Mouse (Mus musculus): ENCODE results near the gene Flnb. TPM values are rescaled to one million over a fixed set of nuclear protein-coding genes. Genes with fewer than 3 reads are reported as not detected.

Flnb gene
- polyA plus RNA-seq, 1 experiment from 2014 or later = 11.2 TPM

- Histone ChIP-seq H3K27ac (replicated peaks in 1 of 2; ENCODE audit: control insufficient read depth in 1 of 2, insufficient read depth in 1 of 2, low read depth in 2 of 2, low read length in 2 of 2) (no peak overlapping the region), H3K4me2 (ENCODE audit: low read length) (no peak overlapping the region), H3K4me3 (ENCODE audit: control insufficient read depth in 1 of 2, insufficient read depth in 1 of 2, low read depth in 1 of 2, low read length in 2 of 2) (no peak overlapping the region), H3K4me1 (ENCODE audit: control insufficient read depth in 2 of 2, insufficient read depth in 2 of 2, low read length in 2 of 2) (no peaks in the 10 kb centered on the region), H3K36me3 (ENCODE audit: control insufficient read depth, insufficient read depth, low read length) (no peaks in the 10 kb centered on the region), H3K27me3 (ENCODE audit: control insufficient read depth, insufficient read depth, low read length) (no peaks in the 10 kb centered on the region), H3K9ac (ENCODE audit: low read length) (no peak overlapping the region), H3K9me3 (ENCODE audit: control insufficient read depth, low read length) (0 out of 2 replicates have a peak, but pooled peaks cover 3% of the 10 kb centered on the region)
- no peak for ATAC-seq (ENCODE audit: insufficient number of reproducible peaks, insufficient read depth, low FRiP score, low read depth)
Observed at GRCm38 (mm10) chr14:7800611-7801010, 17.1 kb upstream of the Flnb start.

- 9% methylated on average over 4 of the region's 4 CpGs for WGBS
- H3K4me3 ChIP-seq (ENCODE audit: control insufficient read depth in 1 of 2, insufficient read depth in 1 of 2, low read depth in 1 of 2, low read length in 2 of 2) = no peak overlapping the region
Observed at GRCm38 (mm10) chr14:7801831-7802230, 15.9 kb upstream of the Flnb start.

GRCm38 (mm10) chr14:7803874-7804557 lies 13.7 kb upstream of the Flnb start:
- no peaks in the 10 kb centered on the region for H3K36me3 ChIP-seq (ENCODE audit: control insufficient read depth, insufficient read depth, low read length)
- no peak for ATAC-seq (ENCODE audit: insufficient number of reproducible peaks, insufficient read depth, low FRiP score, low read depth)
- 50% methylated on average over 4 of the region's 4 CpGs for WGBS

More at GRCm38 (mm10) chr14:7801831-7802230, 15.9 kb upstream of the Flnb start:
- H3K36me3 ChIP-seq (ENCODE audit: control insufficient read depth, insufficient read depth, low read length) = no peaks in the 10 kb centered on the region
- no peak for ATAC-seq (ENCODE audit: insufficient number of reproducible peaks, insufficient read depth, low FRiP score, low read depth)
- no peak overlapping the region for H3K27ac ChIP-seq (replicated peaks in 1 of 2; ENCODE audit: control insufficient read depth in 1 of 2, insufficient read depth in 1 of 2, low read depth in 2 of 2, low read length in 2 of 2)
- no peaks in the 10 kb centered on the region for H3K27me3 ChIP-seq (ENCODE audit: control insufficient read depth, insufficient read depth, low read length)
- no peak overlapping the region for H3K4me2 ChIP-seq (ENCODE audit: low read length)
- 0 out of 2 replicates have a peak, but pooled peaks cover 3% of the 10 kb centered on the region for H3K9me3 ChIP-seq (ENCODE audit: control insufficient read depth, low read length)
- no peaks in the 10 kb centered on the region for H3K4me1 ChIP-seq (ENCODE audit: control insufficient read depth in 2 of 2, insufficient read depth in 2 of 2, low read length in 2 of 2)
- H3K9ac ChIP-seq (ENCODE audit: low read length) = no peak overlapping the region

DNA sequence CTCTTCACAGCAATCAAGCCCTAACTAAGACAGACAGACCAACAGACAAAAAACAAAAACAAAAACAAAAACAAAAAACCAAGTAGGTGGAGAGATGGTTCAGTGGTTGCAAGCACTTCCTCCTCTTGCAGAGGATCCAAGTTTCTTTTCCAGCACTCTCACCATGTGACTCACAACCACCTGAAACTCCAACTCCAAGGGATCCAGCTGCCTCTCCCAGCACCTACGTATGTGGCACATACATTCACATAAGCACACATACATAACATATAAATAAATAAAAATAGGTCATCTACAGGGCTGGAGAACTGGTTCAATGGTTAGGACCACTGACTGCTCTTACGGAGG lies 13.2 kb upstream of the Flnb start:
- 91% methylated on average over 2 of the region's 2 CpGs for WGBS
- H3K27ac ChIP-seq (replicated peaks in 1 of 2; ENCODE audit: control insufficient read depth in 1 of 2, insufficient read depth in 1 of 2, low read depth in 2 of 2, low read length in 2 of 2) = no peak overlapping the region
- no peak overlapping the region for H3K4me3 ChIP-seq (ENCODE audit: control insufficient read depth in 1 of 2, insufficient read depth in 1 of 2, low read depth in 1 of 2, low read length in 2 of 2)
- no peak for ATAC-seq (ENCODE audit: insufficient number of reproducible peaks, insufficient read depth, low FRiP score, low read depth)
- H3K36me3 ChIP-seq (ENCODE audit: control insufficient read depth, insufficient read depth, low read length) = no peaks in the 10 kb centered on the region
- H3K27me3 ChIP-seq (ENCODE audit: control insufficient read depth, insufficient read depth, low read length) = no peaks in the 10 kb centered on the region
- H3K9ac ChIP-seq (ENCODE audit: low read length) = no peak overlapping the region
- H3K4me2 ChIP-seq (ENCODE audit: low read length) = no peak overlapping the region
- peaks cover 4 to 12% of the 10 kb centered on the region in 2 experiments; a peak in 3 of 4 replicates for H3K4me1 ChIP-seq (ENCODE audit: control insufficient read depth in 2 of 2, insufficient read depth in 2 of 2, low read length in 2 of 2)
- H3K9me3 ChIP-seq (ENCODE audit: control insufficient read depth, low read length) = 0 out of 2 replicates have a peak, but pooled peaks cover 3% of the 10 kb centered on the region

More at GRCm38 (mm10) chr14:7803874-7804557, 13.7 kb upstream of the Flnb start:
- Histone ChIP-seq H3K9me3 (ENCODE audit: control insufficient read depth, low read length) (0 out of 2 replicates have a peak, but pooled peaks cover 3% of the 10 kb centered on the region), H3K27me3 (ENCODE audit: control insufficient read depth, insufficient read depth, low read length) (no peaks in the 10 kb centered on the region), H3K4me2 (ENCODE audit: low read length) (no peak overlapping the region), H3K4me1 (ENCODE audit: control insufficient read depth in 2 of 2, insufficient read depth in 2 of 2, low read length in 2 of 2) (peaks cover 0 to 9% of the 10 kb centered on the region in 2 experiments; a peak in 2 of 4 replicates), H3K27ac (replicated peaks in 1 of 2; ENCODE audit: control insufficient read depth in 1 of 2, insufficient read depth in 1 of 2, low read depth in 2 of 2, low read length in 2 of 2) (no peak overlapping the region), H3K9ac (ENCODE audit: low read length) (no peak overlapping the region), H3K4me3 (ENCODE audit: control insufficient read depth in 1 of 2, insufficient read depth in 1 of 2, low read depth in 1 of 2, low read length in 2 of 2) (no peak overlapping the region)

DNA sequence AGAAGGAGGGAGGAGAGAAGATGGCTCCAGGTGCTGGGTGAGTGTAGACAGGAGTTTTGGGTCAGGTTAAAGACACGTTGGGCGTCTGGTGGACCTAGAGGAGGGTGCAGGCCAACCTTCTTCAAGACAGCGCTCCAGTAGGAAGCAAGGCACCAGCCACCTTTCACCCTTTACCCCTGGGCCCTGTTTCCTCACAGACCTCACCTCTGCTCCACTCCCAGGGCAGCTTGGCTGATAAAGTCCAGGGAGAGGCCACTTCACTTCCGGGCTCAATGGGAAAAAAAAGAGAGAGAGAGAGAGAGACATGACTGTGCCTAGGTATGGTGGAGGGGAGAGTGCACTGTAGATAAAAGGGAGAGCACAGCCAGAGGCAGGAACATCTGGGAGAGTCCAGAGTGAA lies 10.0 kb upstream of the Flnb start:
- ATAC-seq (ENCODE audit: insufficient number of reproducible peaks, insufficient read depth, low FRiP score, low read depth) = no peak
- H3K27ac ChIP-seq (replicated peaks in 1 of 2; ENCODE audit: control insufficient read depth in 1 of 2, insufficient read depth in 1 of 2, low read depth in 2 of 2, low read length in 2 of 2) = no peak overlapping the region

DNA sequence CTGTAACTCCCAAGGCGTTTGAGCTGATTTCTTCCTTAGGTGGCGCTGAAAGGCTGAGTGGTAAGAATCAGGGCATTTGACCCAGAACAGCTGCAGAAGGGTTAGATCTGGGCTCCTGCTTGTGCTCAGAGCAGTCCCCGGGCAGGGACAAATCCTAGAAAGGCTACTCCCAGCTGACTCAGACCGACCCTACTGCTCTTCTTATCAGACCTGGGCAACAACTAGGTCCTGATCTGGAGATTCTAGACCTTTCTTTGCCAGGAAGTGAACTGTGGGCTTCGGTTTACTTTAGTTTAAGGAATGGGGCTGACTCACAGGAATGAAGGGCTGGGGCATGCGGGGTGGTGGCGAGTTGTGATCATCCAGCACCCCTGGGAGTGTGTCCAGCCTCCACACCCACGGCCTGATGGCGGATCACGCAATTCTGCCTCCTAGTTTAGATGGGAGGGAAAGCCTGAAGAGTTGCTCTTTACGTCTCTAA lies 9.2 kb upstream of the Flnb start:
- H3K9me3 ChIP-seq (ENCODE audit: control insufficient read depth, low read length) = 0 out of 2 replicates have a peak, but pooled peaks cover 3% of the 10 kb centered on the region
- no peaks in the 10 kb centered on the region for H3K27me3 ChIP-seq (ENCODE audit: control insufficient read depth, insufficient read depth, low read length)
- peaks cover 6 to 17% of the 10 kb centered on the region in 2 experiments; a peak in 3 of 4 replicates for H3K4me1 ChIP-seq (ENCODE audit: control insufficient read depth in 2 of 2, insufficient read depth in 2 of 2, low read length in 2 of 2)
- H3K9ac ChIP-seq (ENCODE audit: low read length) = no peak overlapping the region
- no peaks in the 10 kb centered on the region for H3K36me3 ChIP-seq (ENCODE audit: control insufficient read depth, insufficient read depth, low read length)
- no peak overlapping the region for H3K4me3 ChIP-seq (ENCODE audit: control insufficient read depth in 1 of 2, insufficient read depth in 1 of 2, low read depth in 1 of 2, low read length in 2 of 2)
- no peak overlapping the region for H3K4me2 ChIP-seq (ENCODE audit: low read length)
- WGBS = 48% methylated on average over 11 of the region's 11 CpGs
- no peak for ATAC-seq (ENCODE audit: insufficient number of reproducible peaks, insufficient read depth, low FRiP score, low read depth)
- H3K27ac ChIP-seq (replicated peaks in 1 of 2; ENCODE audit: control insufficient read depth in 1 of 2, insufficient read depth in 1 of 2, low read depth in 2 of 2, low read length in 2 of 2) = no peak overlapping the region

More for the DNA sequence above, 10.0 kb upstream of the Flnb start:
- Histone ChIP-seq H3K27me3 (ENCODE audit: control insufficient read depth, insufficient read depth, low read length) (no peaks in the 10 kb centered on the region), H3K9ac (ENCODE audit: low read length) (no peak overlapping the region), H3K4me2 (ENCODE audit: low read length) (no peak overlapping the region), H3K4me3 (ENCODE audit: control insufficient read depth in 1 of 2, insufficient read depth in 1 of 2, low read depth in 1 of 2, low read length in 2 of 2) (no peak overlapping the region), H3K9me3 (ENCODE audit: control insufficient read depth, low read length) (0 out of 2 replicates have a peak, but pooled peaks cover 3% of the 10 kb centered on the region), H3K4me1 (ENCODE audit: control insufficient read depth in 2 of 2, insufficient read depth in 2 of 2, low read length in 2 of 2) (peaks cover 5 to 16% of the 10 kb centered on the region in 2 experiments; a peak in 3 of 4 replicates), H3K36me3 (ENCODE audit: control insufficient read depth, insufficient read depth, low read length) (no peaks in the 10 kb centered on the region)
- 40% methylated on average over 4 of the region's 4 CpGs for WGBS

- Histone ChIP-seq H3K9me3 (ENCODE audit: control insufficient read depth, low read length) (0 out of 2 replicates have a peak, but pooled peaks cover 3% of the 10 kb centered on the region), H3K4me2 (ENCODE audit: low read length) (no peak overlapping the region), H3K4me3 (ENCODE audit: control insufficient read depth in 1 of 2, insufficient read depth in 1 of 2, low read depth in 1 of 2, low read length in 2 of 2) (no peak overlapping the region), H3K4me1 (ENCODE audit: control insufficient read depth in 2 of 2, insufficient read depth in 2 of 2, low read length in 2 of 2) (peaks cover 9 to 17% of the 10 kb centered on the region in 2 experiments; a peak in 3 of 4 replicates), H3K9ac (ENCODE audit: low read length) (no peak overlapping the region), H3K36me3 (ENCODE audit: control insufficient read depth, insufficient read depth, low read length) (no peaks in the 10 kb centered on the region), H3K27me3 (ENCODE audit: control insufficient read depth, insufficient read depth, low read length) (no peaks in the 10 kb centered on the region), H3K27ac (replicated peaks in 1 of 2; ENCODE audit: control insufficient read depth in 1 of 2, insufficient read depth in 1 of 2, low read depth in 2 of 2, low read length in 2 of 2) (no peak overlapping the region)
- ATAC-seq (ENCODE audit: insufficient number of reproducible peaks, insufficient read depth, low FRiP score, low read depth) = 0 out of 2 replicates have a peak, but pooled peaks have one; percentile 39
- 60% methylated on average over 12 of the region's 12 CpGs for WGBS
Observed at GRCm38 (mm10) chr14:7809043-7809955, 8.5 kb upstream of the Flnb start.
